In the genomic region with DNA sequence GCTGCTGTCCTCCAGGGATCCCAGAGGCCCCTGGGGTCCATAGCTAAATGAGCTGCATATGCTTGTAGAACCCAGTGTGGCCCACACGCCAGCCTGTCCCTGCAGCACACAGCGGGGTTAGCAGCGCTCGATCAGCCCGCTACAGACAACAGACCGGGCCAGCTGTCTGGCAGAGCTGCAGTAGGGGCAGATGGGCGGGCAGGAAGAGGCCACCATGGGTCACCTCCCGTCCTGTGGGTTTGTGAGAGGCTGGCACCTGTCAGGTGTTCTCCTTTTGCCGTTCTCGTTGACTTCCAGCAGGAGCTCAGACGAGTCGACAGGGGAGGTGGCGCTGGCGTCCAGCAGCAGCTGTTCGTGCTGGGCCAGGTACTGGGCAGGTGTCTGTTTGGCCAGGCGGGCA, we compare ENCODE assay signal across 17 mouse cellular contexts. TPM values are rescaled to one million over a fixed set of nuclear protein-coding genes. Genes with fewer than 3 reads are reported as not detected.
DNase-seq lines count a peak whose midpoint lies in the region; ATAC-seq lines count a peak whose summit lies in the region.
"Had no signal": no experiment of that assay in that cellular context is flagged by ENCODE, and none has a peak within 500 bp of the region (broad histone marks: within the 10 kb centered on the region; RNA-seq: fewer than 3 reads in every experiment).

No protein-coding gene starts in this region.

- no peak overlapping the region for H3K4me2 ChIP-seq in neural tube, embryonic 14.5 days (ENCODE audit: low read depth, low read length)

- 76% methylated on average over 16 of the region's 16 CpGs for WGBS in embryonic facial prominence, embryonic 10.5 days
- 69% methylated on average over 16 of the region's 16 CpGs for whole genome bisulfite sequencing in neural tube, embryonic 14.5 days

- no peak for ATAC-seq in neural tube, embryonic 14.5 days (ENCODE audit: low read depth)

- peaks cover 15% of the 10 kb centered on the region; the same call in 1 of the 2 replicates for H3K36me3 ChIP-seq in embryonic facial prominence, embryonic 10.5 days (replicated peaks)
- H3K36me3 ChIP-seq in neural tube, embryonic 14.5 days (ENCODE audit: control insufficient read depth, insufficient read depth, low read length), result peaks cover 45% of the 10 kb centered on the region

- H3K9ac ChIP-seq in neural tube, embryonic 14.5 days (replicated peaks; ENCODE audit: low read depth, low read length), result no peak overlapping the region
- H3K9ac ChIP-seq: liver, embryonic 14.5 days had no signal

- peak; percentile 29 for DNase-seq in lung, postnatal 10 days
- DNase-seq in lung, postnatal 25 days (ENCODE audit: low spot score), result no peak
- peak; percentile 56 to 62 for DNase-seq in cerebellum, adult 18-20 months
- DNase-seq in embryonic facial prominence, embryonic 10.5 days (ENCODE audit: low spot score), result no peak
- no peak for DNase-seq in frontal cortex, adult 2 months (ENCODE audit: extremely low spot score in 1 of 2, low spot score in 1 of 2)
- DNase-seq in spleen, adult 12 weeks (ENCODE audit: low spot score), result no peak
- no peak for DNase-seq in adrenal gland, adult 8-10 months
- DNase-seq: adrenal gland, postnatal 36 days; gastrocnemius, postnatal 10 days; right cerebral cortex, postnatal 25 days had no signal

- peaks cover 8% of the 10 kb centered on the region; the same call in 1 of the 2 replicates for H3K27me3 ChIP-seq in embryonic facial prominence, embryonic 10.5 days (replicated peaks; ENCODE audit: low read depth, poor library complexity, severe bottlenecking)
- no peaks in the 10 kb centered on the region for H3K27me3 ChIP-seq in neural tube, embryonic 14.5 days (ENCODE audit: control insufficient read depth, insufficient read depth, low read length)

- H3K9me3 ChIP-seq in embryonic facial prominence, embryonic 10.5 days, result no peaks in the 10 kb centered on the region
- no peaks in the 10 kb centered on the region for H3K9me3 ChIP-seq in neural tube, embryonic 14.5 days (ENCODE audit: control insufficient read depth, low read length)

- H3K4me3 ChIP-seq in embryonic facial prominence, embryonic 10.5 days, result 0 out of 2 replicates have a peak overlapping the region, but pooled peaks have one; percentile 5
- H3K4me3 ChIP-seq in neural tube, embryonic 14.5 days (ENCODE audit: low read depth, low read length), result no peak overlapping the region

- peak overlapping the region; percentile 60 for H3K27ac ChIP-seq in embryonic facial prominence, embryonic 10.5 days (replicated peaks)
- 0 out of 2 replicates have a peak overlapping the region, but pooled peaks have one; percentile 2 for H3K27ac ChIP-seq in neural tube, embryonic 14.5 days (ENCODE audit: low read depth, low read length)
- H3K27ac ChIP-seq: liver, embryonic 14.5 days had no signal

- H3K4me1 ChIP-seq in embryonic facial prominence, embryonic 10.5 days, result peaks cover 65% of the 10 kb centered on the region
- 0 out of 2 replicates have a peak, but pooled peaks cover 4% of the 10 kb centered on the region for H3K4me1 ChIP-seq in neural tube, embryonic 14.5 days (ENCODE audit: control insufficient read depth, insufficient read depth, low read length)

RNA-seq across cellular contexts. Expression of gene Pabpn1l, which starts 16.1 kb away (rescaled TPM):
- polyA plus RNA-seq in embryonic facial prominence, embryonic 10.5 days (2016; fragmentation: Nextera tagmentation; extraction: Ambion mirVana), result 0.30 TPM in 1 of 2 replicates, not detected in the other
- polyA plus RNA-seq in neural tube, embryonic 14.5 days (2014; fragmentation: Nextera tagmentation; extraction: Ambion mirVana), result not detected in 2 replicates
- polyA plus RNA-seq in frontal cortex, adult 2 months (2012; rRNA removed), result not detected in 2 replicates
- total RNA-seq in adrenal gland, adult 8-10 months (2022), result not detected
- total RNA-seq: adrenal gland, postnatal 36 days; gastrocnemius, postnatal 10 days; left cerebral cortex, postnatal 14 days; neutrophil, adult 5-6 weeks had no signal
- polyA plus RNA-seq: cortical plate, adult 2 months; heart, embryonic 14.5 days; intestine, embryonic 14.5 days; liver, embryonic 14.5 days had no signal

RNA-seq across cellular contexts. Expression of gene Trappc2l, which starts 27.2 kb away (rescaled TPM):
- polyA plus RNA-seq in embryonic facial prominence, embryonic 10.5 days (2016; fragmentation: Nextera tagmentation; extraction: Ambion mirVana), result 49.6 and 54.9 TPM in 2 replicates
- polyA plus RNA-seq in neural tube, embryonic 14.5 days (2014; fragmentation: Nextera tagmentation; extraction: Ambion mirVana), result 119 and 150 TPM in 2 replicates
- polyA plus RNA-seq in frontal cortex, adult 2 months (2012; rRNA removed), result 130 and 153 TPM in 2 replicates
- total RNA-seq in adrenal gland, adult 8-10 months (2022), result 10 to 100 TPM; 61.7 to 64.9 (median 62.9) TPM

RNA-seq across cellular contexts. Expression of gene Galns, which starts 27.3 kb away (rescaled TPM):
- polyA plus RNA-seq in embryonic facial prominence, embryonic 10.5 days (2016; fragmentation: Nextera tagmentation; extraction: Ambion mirVana), result 4.6 and 5.2 TPM in 2 replicates
- 6.9 and 7.1 TPM in 2 replicates for polyA plus RNA-seq in neural tube, embryonic 14.5 days (2014; fragmentation: Nextera tagmentation; extraction: Ambion mirVana)
- 9.4 and 9.5 TPM in 2 replicates for polyA plus RNA-seq in frontal cortex, adult 2 months (2012; rRNA removed)
- 10 to 100 TPM in 2 of 4 experiments, 1 to 10 TPM in 2; 6.4 to 11.6 (median 9.1) TPM for total RNA-seq in adrenal gland, adult 8-10 months (2022)

Comparison
In these comparisons a context has a peak if more than half of its experiments do, and no peak if none do; other contexts are left out.
1. DNase-seq: peak in lung, postnatal 10 days (single experiment) and cerebellum, adult 18-20 months (2 of 2); none in lung, postnatal 25 days (single experiment), embryonic facial prominence, embryonic 10.5 days (single experiment), frontal cortex, adult 2 months (0 of 2), spleen, adult 12 weeks (single experiment) and adrenal gland, adult 8-10 months (single experiment).